Mouse (Mus musculus) kidney, postnatal 25 days (tissue): ENCODE data around the gene Tmem82.

Experiments used
- DNase-seq, 2 experiments: peaks; one replicate each; pipeline ENCODE4 v3.0.0; 2021; ENCODE audit warnings: mixed read lengths in 2 of 2

The Tmem82 gene

GRCm38 (mm10) chr4:141618565-141619243 is at the start of gene Tmem82:
Gene Tmem82 (minus strand): TSS chr4:141618633.
- DNase-seq, result peak; percentile 70 to 75

- DNase-seq, result no peak
These were observed 46.4 kb upstream of the Tmem82 start, which contains the start of gene Plekhm2 for GRCm38 (mm10) chr4:141664799-141665198. Gene Plekhm2 (minus strand): TSS chr4:141664899.

- peak; percentile 76 to 91 for DNase-seq
These were observed 45.7 kb upstream of the Tmem82 start for GRCm38 (mm10) chr4:141664011-141664745.

- DNase-seq, result peak; percentile 30 to 65
These were observed 44.9 kb upstream of the Tmem82 start for GRCm38 (mm10) chr4:141663122-141663931.

- DNase-seq, result no peak
These were observed 42.5 kb upstream of the Tmem82 start for GRCm38 (mm10) chr4:141660884-141661283.

GRCm38 (mm10) chr4:141659739-141660138 is 41.3 kb upstream of the Tmem82 start:
- DNase-seq, result no peak

GRCm38 (mm10) chr4:141658846-141659484 is 40.5 kb upstream of the Tmem82 start:
- no peak for DNase-seq

GRCm38 (mm10) chr4:141656932-141657331 is 38.5 kb upstream of the Tmem82 start:
- DNase-seq, result no peak

- DNase-seq, result no peak
These were observed 37.6 kb upstream of the Tmem82 start for GRCm38 (mm10) chr4:141655908-141656608.

GRCm38 (mm10) chr4:141654509-141654908 is 36.1 kb upstream of the Tmem82 start:
- no peak for DNase-seq

- no peak for DNase-seq
These were observed 35.4 kb upstream of the Tmem82 start for GRCm38 (mm10) chr4:141653813-141654212.

GRCm38 (mm10) chr4:141653044-141653443 is 34.6 kb upstream of the Tmem82 start:
- no peak for DNase-seq

GRCm38 (mm10) chr4:141651944-141652343 is 33.5 kb upstream of the Tmem82 start:
- DNase-seq, result peak; percentile 36 to 66

- no peak for DNase-seq
These were observed 32.9 kb upstream of the Tmem82 start for GRCm38 (mm10) chr4:141651286-141651685.

GRCm38 (mm10) chr4:141649244-141649643 is 30.8 kb upstream of the Tmem82 start:
- DNase-seq, result no peak

GRCm38 (mm10) chr4:141648262-141648661 is 29.8 kb upstream of the Tmem82 start:
- no peak for DNase-seq

GRCm38 (mm10) chr4:141647187-141647586 is 28.8 kb upstream of the Tmem82 start:
- no peak for DNase-seq

GRCm38 (mm10) chr4:141645988-141646387 is 27.6 kb upstream of the Tmem82 start:
- DNase-seq, result no peak

- peak; percentile 91 for DNase-seq
These were observed 24.9 kb upstream of the Tmem82 start for GRCm38 (mm10) chr4:141643118-141643855.

- peak; percentile 65 to 81 for DNase-seq
These were observed 23.8 kb upstream of the Tmem82 start for GRCm38 (mm10) chr4:141641961-141642811.
